Mouse (Mus musculus): ENCODE measurements at regions not wholly inside any gene's neighbourhood (a gene's known extent, or its start where the extent isn't known, plus 50 kb on each side); places are given as distances from the start of the nearest gene placed in this dataset.

GRCm38 (mm10) chr13:111186833-111187232 is 68.0 kb upstream of the Actbl2 start:
- DNase-seq = no peak

- no peak for DNase-seq
Observed at GRCm38 (mm10) chr13:111193919-111194318, 60.9 kb upstream of the Actbl2 start.

- no peak for DNase-seq
Observed at GRCm38 (mm10) chr13:111194337-111194736, 60.5 kb upstream of the Actbl2 start.

GRCm38 (mm10) chr13:111201532-111201931 is 53.3 kb upstream of the Actbl2 start:
- DNase-seq = no peak

- DNase-seq = peak; percentile 75 to 85
Observed at GRCm38 (mm10) chr13:111204580-111205285, 50.1 kb upstream of the Actbl2 start.
